Mouse (Mus musculus) urinary bladder, adult 18-20 months (tissue): ENCODE measurements at regions not wholly inside any gene's neighbourhood (a gene's known extent, or its start where the extent isn't known, plus 50 kb on each side); places are given as distances from the start of the nearest gene placed in this dataset.

ENCODE experiments used
- DNase-seq, 2 experiments: peaks; one replicate each; pipeline ENCODE4 v3.0.0; 2022; ENCODE audit warnings: low spot score in 2 of 2, mixed read lengths in 2 of 2

GRCm38 (mm10) chr4:125350056-125350455, 140.4 kb upstream of the Grik3 start:
- DNase-seq: no peak

- DNase-seq: no peak
Observed at GRCm38 (mm10) chr4:125339056-125339455, 151.4 kb upstream of the Grik3 start.

GRCm38 (mm10) chr4:125328806-125329205, 161.7 kb upstream of the Grik3 start:
- DNase-seq: peak in 1 of 2 experiments; percentile 1

- no peak for DNase-seq
Observed at GRCm38 (mm10) chr4:125324495-125324894, 166.0 kb upstream of the Grik3 start.

GRCm38 (mm10) chr4:125319343-125319742, 171.2 kb upstream of the Grik3 start:
- no peak for DNase-seq

GRCm38 (mm10) chr4:125318293-125318692, 172.2 kb upstream of the Grik3 start:
- no peak for DNase-seq

- no peak for DNase-seq
Observed at GRCm38 (mm10) chr4:125316876-125317275, 173.6 kb upstream of the Grik3 start.

GRCm38 (mm10) chr4:125315818-125316217, 174.7 kb upstream of the Grik3 start:
- DNase-seq: no peak

DNA sequence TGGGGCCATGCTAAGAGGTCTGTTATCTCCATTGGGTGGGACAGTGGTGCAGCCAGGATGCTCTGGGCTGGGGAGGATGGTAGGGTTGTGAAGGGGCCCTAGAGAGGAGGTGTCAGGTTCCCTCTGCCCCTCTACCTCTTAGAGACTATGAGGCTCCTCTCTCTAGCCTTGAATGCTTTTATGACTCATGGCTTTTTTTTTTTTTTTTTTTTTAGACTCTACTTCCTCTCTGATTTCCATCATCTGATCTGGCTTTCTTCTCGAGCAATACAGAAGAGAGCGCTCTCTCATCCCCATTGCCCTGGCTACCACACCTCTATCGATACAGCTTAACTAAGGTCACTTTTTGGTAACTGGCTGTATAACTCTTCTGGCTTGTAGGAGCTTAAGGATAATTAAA, 176.6 kb upstream of the Grik3 start:
- DNase-seq: no peak

DNA sequence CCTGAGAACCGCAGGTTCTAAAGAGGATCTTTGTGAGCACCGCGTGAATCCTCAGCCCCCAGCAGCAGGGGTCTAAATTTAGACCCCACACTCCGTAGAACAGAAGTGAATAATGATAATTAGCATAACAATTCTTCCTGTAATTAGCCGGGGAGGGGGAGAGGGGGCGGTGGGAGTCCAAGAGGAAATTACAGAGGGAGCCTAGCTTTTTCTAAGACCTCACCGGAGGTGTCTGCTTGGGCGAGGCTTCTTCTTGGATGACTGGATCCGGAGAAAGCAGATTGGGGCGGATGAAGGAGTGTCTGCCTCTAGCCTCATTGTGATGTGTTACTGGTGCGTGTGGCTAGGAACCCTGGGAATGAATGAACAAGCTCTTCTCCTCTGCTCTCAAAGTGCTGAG, 177.2 kb upstream of the Grik3 start:
- DNase-seq: no peak

GRCm38 (mm10) chr4:125308171-125308570, 180.5 kb upstream of the Zc3h12a start:
- no peak for DNase-seq

DNA sequence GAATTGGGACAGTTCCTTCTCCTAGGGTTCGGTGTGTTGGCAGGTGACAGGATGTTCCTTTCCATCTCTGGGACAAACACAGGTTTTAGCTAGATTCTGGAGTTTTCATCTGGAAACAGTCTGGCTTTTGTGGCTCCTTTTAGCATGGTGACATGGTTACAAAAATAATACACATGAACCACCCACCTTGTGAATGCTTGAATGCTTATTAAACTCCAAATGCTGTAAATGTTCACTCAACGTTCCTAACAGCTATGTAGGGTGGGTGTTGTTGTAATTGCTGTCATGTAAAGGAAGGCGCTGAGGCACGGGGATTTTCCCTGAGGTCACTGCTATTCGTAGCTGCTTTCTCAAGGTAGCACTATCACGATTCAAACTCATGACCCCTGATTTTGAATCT, 178.1 kb upstream of the Zc3h12a start:
- DNase-seq: no peak

DNA sequence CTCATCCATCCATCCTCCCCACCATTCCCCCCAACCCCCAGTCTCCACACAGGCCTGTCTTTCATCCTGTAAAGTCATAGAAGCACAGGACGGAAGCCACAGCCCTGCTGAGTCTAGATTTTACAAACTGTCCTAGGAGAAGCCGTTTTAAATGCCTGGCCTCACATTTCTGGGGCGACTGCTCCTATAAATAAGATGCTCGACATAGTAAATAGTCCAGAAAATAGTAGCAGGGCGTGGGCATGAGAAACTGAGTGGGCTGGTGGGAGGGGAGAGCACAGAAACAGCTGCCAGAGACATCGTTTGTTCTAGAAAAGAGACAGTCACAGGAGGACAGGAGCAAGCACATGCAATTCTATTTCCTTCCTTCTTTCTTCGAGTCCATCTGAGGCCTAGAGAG, 175.0 kb upstream of the Zc3h12a start:
- DNase-seq: no peak

GRCm38 (mm10) chr4:125300503-125301457, 173.1 kb upstream of the Zc3h12a start:
- DNase-seq: peak; percentile 16 to 25

GRCm38 (mm10) chr4:125290761-125291160, 163.1 kb upstream of the Zc3h12a start:
- DNase-seq: no peak

DNA sequence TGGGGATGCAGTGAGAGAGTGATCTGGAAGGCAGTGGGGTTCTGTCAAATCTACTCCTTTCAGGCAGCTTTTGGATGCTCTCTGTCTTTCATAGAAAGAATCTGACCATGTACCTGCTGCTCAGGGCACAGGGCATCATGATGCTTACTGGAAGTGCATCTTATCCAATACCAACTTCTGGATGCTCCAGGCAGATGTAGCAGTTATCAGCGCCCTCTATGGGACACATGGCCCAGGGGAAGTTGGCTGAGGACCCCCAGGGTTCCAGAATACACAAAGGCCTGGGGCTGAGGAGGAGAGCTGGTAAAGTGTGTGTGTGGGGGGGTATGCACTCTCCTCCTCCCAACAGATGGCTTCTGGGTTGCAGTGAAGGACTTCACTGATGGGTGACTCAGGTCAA, 162.1 kb upstream of the Zc3h12a start:
- DNase-seq: no peak

- DNase-seq: no peak
Observed at GRCm38 (mm10) chr4:125289031-125289449, 161.4 kb upstream of the Zc3h12a start.

- no peak for DNase-seq
Observed at GRCm38 (mm10) chr4:125282974-125283319, 155.3 kb upstream of the Zc3h12a start.

DNA sequence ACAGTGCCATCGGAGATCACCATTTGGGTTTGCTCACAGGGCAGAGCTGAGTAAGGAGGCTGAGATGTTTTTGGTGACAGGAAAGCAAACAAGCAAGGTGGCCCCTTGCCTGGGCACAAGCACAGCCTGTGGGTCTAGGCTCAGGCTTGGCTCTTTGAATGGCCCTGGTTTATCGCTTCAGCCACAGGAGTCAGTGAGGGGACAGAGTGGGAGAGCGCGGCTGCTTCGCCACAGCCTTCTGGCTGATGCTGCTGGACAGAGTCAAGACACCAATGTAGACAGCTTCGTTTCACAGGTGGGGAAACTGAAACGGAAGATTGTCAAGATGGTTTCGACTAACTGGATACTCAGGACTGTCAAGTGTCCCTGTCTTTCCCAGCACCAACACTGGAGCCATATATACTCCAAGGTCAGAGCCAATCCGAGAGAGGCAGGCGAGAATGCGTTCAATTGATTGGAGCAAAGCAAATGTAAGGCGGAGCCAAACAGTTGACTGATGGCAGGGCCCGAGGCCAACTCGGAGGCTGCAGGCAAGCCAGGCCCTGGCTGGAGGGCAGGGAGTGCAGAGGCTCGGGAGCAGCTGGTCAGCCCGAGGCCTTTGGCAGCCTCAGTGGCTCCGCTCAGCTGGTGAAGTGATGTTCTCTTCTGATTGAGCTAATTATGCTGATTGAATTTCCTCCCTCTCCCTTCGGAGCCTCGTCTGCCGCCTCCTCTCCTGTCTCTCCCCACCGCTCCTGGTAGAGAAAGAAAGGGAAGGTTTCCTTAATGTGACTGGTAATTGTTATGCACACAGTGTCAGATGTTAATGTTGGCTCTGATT, 154.7 kb upstream of the Zc3h12a start:
- no peak for DNase-seq

DNA sequence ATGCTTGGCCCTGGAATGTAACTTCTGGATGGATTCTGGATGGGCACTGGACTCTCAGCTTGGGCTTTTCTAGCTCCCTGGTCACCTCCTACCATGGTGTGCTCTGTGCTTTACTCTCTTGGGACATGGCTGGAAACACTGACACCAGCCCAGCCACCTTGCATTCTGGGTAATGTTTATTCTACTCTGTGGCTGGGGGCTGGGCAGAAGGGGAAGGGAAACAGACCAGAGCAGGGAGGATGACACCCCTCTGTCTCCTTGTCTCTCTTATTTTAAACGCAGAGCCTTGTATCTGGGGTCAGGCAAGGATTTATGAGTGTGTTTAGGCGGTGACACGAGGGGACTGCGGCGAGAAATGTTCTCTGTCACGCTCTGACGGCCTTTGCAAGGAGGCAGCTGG, 151.5 kb upstream of the Zc3h12a start:
- DNase-seq: no peak

- no peak for DNase-seq
Observed at GRCm38 (mm10) chr4:125276861-125277260, 149.2 kb upstream of the Zc3h12a start.

DNA sequence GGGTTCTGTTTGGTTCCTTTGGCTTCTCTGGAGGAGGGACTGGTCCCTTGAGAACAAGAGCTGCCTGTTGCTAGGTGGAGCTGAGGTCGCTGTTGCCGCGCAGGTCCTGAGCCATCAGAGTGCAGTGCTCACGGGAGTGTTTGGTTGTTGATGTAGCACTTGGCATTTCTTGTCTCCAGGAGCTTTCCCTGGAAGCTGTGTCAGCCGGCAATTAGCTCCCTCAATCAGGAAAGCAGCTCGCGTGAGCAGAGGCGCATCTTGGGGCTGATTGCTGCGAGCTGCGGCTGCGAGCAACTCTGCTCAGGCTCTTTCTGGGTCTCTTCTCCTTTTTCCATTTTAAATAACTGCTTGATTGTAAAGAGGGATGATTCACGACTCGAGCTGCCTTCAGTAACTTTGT, 147.6 kb upstream of the Zc3h12a start:
- DNase-seq: no peak

GRCm38 (mm10) chr4:125270951-125271350, 143.3 kb upstream of the Zc3h12a start:
- no peak for DNase-seq
